Mouse (Mus musculus): ENCODE results near the gene Zcchc8.
"Not testable (repeated sequence)": the region's sequence is repeated elsewhere in the genome, so short reads cannot be mapped to it uniquely, and the experiment has no call there.

Gene Zcchc8

GRCm38 (mm10) chr5:123720328-123721311 is at the start of gene Zcchc8:
TSS of gene Zcchc8 (minus strand) at chr5:123721100.
- peak; percentile 94 for DNase-seq (ENCODE audit: extremely low read depth, low read depth)

GRCm38 (mm10) chr5:123766455-123766854 is 45.6 kb upstream of the Zcchc8 start:
- DNase-seq (ENCODE audit: extremely low read depth, low read depth), result not testable (repeated sequence)

GRCm38 (mm10) chr5:123765506-123765905 is 44.6 kb upstream of the Zcchc8 start:
- DNase-seq (ENCODE audit: extremely low read depth, low read depth), result no peak

GRCm38 (mm10) chr5:123749065-123750064 is 28.5 kb upstream of the Zcchc8 start, which contains the start of the genes Rsrc2 and Kntc1:
TSS of gene Rsrc2 (minus strand) at chr5:123749414.
TSS of gene Kntc1 (plus strand) at chr5:123749716.
- peak; percentile 97 for DNase-seq (ENCODE audit: extremely low read depth, low read depth)

- DNase-seq (ENCODE audit: extremely low read depth, low read depth), result peak; percentile 23
These were observed 27.6 kb upstream of the Zcchc8 start for GRCm38 (mm10) chr5:123748339-123749064.

GRCm38 (mm10) chr5:123747604-123748003 is 26.7 kb upstream of the Zcchc8 start:
- no peak for DNase-seq (ENCODE audit: extremely low read depth, low read depth)

GRCm38 (mm10) chr5:123746253-123746652 is 25.4 kb upstream of the Zcchc8 start:
- DNase-seq (ENCODE audit: extremely low read depth, low read depth), result no peak

- DNase-seq (ENCODE audit: extremely low read depth, low read depth), result no peak
These were observed 23.5 kb upstream of the Zcchc8 start for GRCm38 (mm10) chr5:123744358-123744757.

GRCm38 (mm10) chr5:123730981-123731380 is 10.1 kb upstream of the Zcchc8 start:
- no peak for DNase-seq (ENCODE audit: extremely low read depth, low read depth)

- DNase-seq (ENCODE audit: extremely low read depth, low read depth), result not testable (repeated sequence)
These were observed 2.9 kb upstream of the Zcchc8 start for GRCm38 (mm10) chr5:123723816-123724215.

GRCm38 (mm10) chr5:123714622-123715021 is 6.3 kb downstream of the Zcchc8 start:
- DNase-seq (ENCODE audit: extremely low read depth, low read depth), result no peak

- no peak for DNase-seq (ENCODE audit: extremely low read depth, low read depth)
These were observed 7.1 kb downstream of the Zcchc8 start for GRCm38 (mm10) chr5:123713782-123714181.

GRCm38 (mm10) chr5:123709571-123709970 is 11.3 kb downstream of the Zcchc8 start:
- no peak for DNase-seq (ENCODE audit: extremely low read depth, low read depth)

- no peak for DNase-seq (ENCODE audit: extremely low read depth, low read depth)
These were observed 12.3 kb downstream of the Zcchc8 start for GRCm38 (mm10) chr5:123708598-123708997.

- no peak for DNase-seq (ENCODE audit: extremely low read depth, low read depth)
These were observed 20.3 kb downstream of the Zcchc8 start for GRCm38 (mm10) chr5:123700625-123701024.

- DNase-seq (ENCODE audit: extremely low read depth, low read depth), result peak; percentile 33
These were observed 21.7 kb downstream of the Zcchc8 start for GRCm38 (mm10) chr5:123699198-123699597.

GRCm38 (mm10) chr5:123696961-123697360 is 23.9 kb downstream of the Zcchc8 start:
- DNase-seq (ENCODE audit: extremely low read depth, low read depth), result no peak

- no peak for DNase-seq (ENCODE audit: extremely low read depth, low read depth)
These were observed 24.7 kb downstream of the Zcchc8 start for GRCm38 (mm10) chr5:123696244-123696643.

GRCm38 (mm10) chr5:123694468-123694867 is 26.4 kb downstream of the Zcchc8 start:
- no peak for DNase-seq (ENCODE audit: extremely low read depth, low read depth)

GRCm38 (mm10) chr5:123684221-123685144 is 36.4 kb downstream of the Zcchc8 start, which contains the start of gene Clip1:
TSS of gene Clip1 (minus strand) at chr5:123684618.
- DNase-seq (ENCODE audit: extremely low read depth, low read depth), result no peak
